Mouse (Mus musculus): ENCODE results near the gene Uggt1. TPM values are rescaled to one million over a fixed set of nuclear protein-coding genes. Genes with fewer than 3 reads are reported as not detected.
A peak's percentile ranks its signal among the peaks of the same experiment; 100 is the strongest.

The Uggt1 gene
- polyA plus RNA-seq, 1 experiment from 2014 or later: 52.5 TPM

- H3K9me3 ChIP-seq (replicated peaks): no peaks in the 10 kb centered on the region
- WGBS: 76% methylated on average over 6 of the region's 6 CpGs
- H3K27ac ChIP-seq (replicated peaks): no peak overlapping the region
- H3K4me3 ChIP-seq: no peak overlapping the region
- DNase-seq (ENCODE audit: low spot score): no peak
- peaks cover 76% of the 10 kb centered on the region for H3K36me3 ChIP-seq
- no peaks in the 10 kb centered on the region for H3K27me3 ChIP-seq (ENCODE audit: low read depth, poor library complexity, severe bottlenecking)
- H3K4me1 ChIP-seq: peaks cover 41% of the 10 kb centered on the region
These were observed 153.3 kb downstream of the Uggt1 start for GRCm38 (mm10) chr1:36091246-36091645.

DNA sequence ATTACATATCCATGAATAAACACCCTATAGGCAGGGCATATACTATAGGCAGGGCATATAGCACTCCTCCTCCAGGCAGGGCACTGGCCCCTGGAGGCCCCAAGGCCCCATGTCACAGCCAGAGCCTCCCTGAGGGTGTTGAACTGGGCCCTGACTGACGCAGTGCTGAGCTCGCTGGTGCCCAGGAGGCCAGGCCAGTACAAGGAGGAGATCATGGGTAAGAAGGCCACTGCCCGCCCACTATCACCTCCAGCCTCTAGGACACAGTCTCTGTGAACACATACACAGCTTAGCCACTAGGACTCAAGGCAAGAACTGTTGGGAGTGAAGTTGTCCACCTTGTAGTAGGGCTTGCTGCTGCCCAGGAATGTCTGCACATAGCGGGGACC lies 153.8 kb downstream of the Uggt1 start:
- no peak for DNase-seq (ENCODE audit: low spot score)
- H3K9me3 ChIP-seq (replicated peaks): peaks cover 2% of the 10 kb centered on the region; the same call in 1 of the 2 replicates
- WGBS: 93% methylated on average over 4 of the region's 4 CpGs
- H3K27ac ChIP-seq (replicated peaks): peak overlapping the region; percentile 7; the same call in 1 of the 2 replicates
- H3K36me3 ChIP-seq: peaks cover 76% of the 10 kb centered on the region
- H3K4me3 ChIP-seq: no peak overlapping the region
- H3K4me1 ChIP-seq: peaks cover 41% of the 10 kb centered on the region
- no peaks in the 10 kb centered on the region for H3K27me3 ChIP-seq (ENCODE audit: low read depth, poor library complexity, severe bottlenecking)

Small RNA genes lying within 50 kb of the gene (microRNA-seq; reads per million reads assigned to microRNA genes)
- gene Mir6897: 4.2 reads per million, percentile 9 among the genes with 10 or more reads in this experiment

Other genes with a start within 250 kb of the Uggt1 start
- gene Hs6st1, start 176.3 kb downstream of the Uggt1 start, polyA plus RNA-seq (2016; fragmentation: Nextera tagmentation; extraction: Ambion mirVana): 4.9 and 5.4 TPM in 2 replicates
- gene Neurl3, start 30.0 kb upstream of the Uggt1 start, polyA plus RNA-seq (2016; fragmentation: Nextera tagmentation; extraction: Ambion mirVana): 0.27 and 0.37 TPM in 2 replicates
- gene Arid5a, start 63.0 kb upstream of the Uggt1 start, polyA plus RNA-seq (2016; fragmentation: Nextera tagmentation; extraction: Ambion mirVana): 3.4 and 4.0 TPM in 2 replicates
- gene Kansl3, start 124.5 kb upstream of the Uggt1 start, polyA plus RNA-seq (2016; fragmentation: Nextera tagmentation; extraction: Ambion mirVana): 49.7 and 53.6 TPM in 2 replicates
- gene Fer1l5, start 127.6 kb upstream of the Uggt1 start, polyA plus RNA-seq (2016; fragmentation: Nextera tagmentation; extraction: Ambion mirVana): 1.8 and 1.9 TPM in 2 replicates
- 63.5 and 69.9 TPM in 2 replicates for gene Lman2l, start 200.6 kb upstream of the Uggt1 start, polyA plus RNA-seq (2016; fragmentation: Nextera tagmentation; extraction: Ambion mirVana)
- gene Cnnm4, start 226.9 kb upstream of the Uggt1 start, polyA plus RNA-seq (2016; fragmentation: Nextera tagmentation; extraction: Ambion mirVana): 15.5 and 15.6 TPM in 2 replicates

All from midbrain, embryonic 10.5 days (tissue).